Mouse (Mus musculus): ENCODE measurements around the gene Rnf212. TPM values are rescaled to one million over a fixed set of nuclear protein-coding genes. Genes with fewer than 3 reads are reported as not detected.
A peak's percentile ranks its signal among the peaks of the same experiment; 100 is the strongest.
"Not testable (repeated sequence)": the region's sequence is repeated elsewhere in the genome, so short reads cannot be mapped to it uniquely, and the experiment has no call there.

The Rnf212 gene
- polyA plus RNA-seq, 1 experiment from 2014 or later = not detected

GRCm38 (mm10) chr5:108760002-108760401, 14.8 kb downstream of the Rnf212 start:
- Histone ChIP-seq H3K9ac (replicated peaks; ENCODE audit: low read depth) (no peak overlapping the region), H3K4me1 (ENCODE audit: insufficient read depth, low read depth, low read length) (no peaks in the 10 kb centered on the region), H3K36me3 (ENCODE audit: insufficient read depth, low read length) (no peaks in the 10 kb centered on the region), H3K4me2 (replicated peaks; ENCODE audit: low read depth, low read length) (no peak overlapping the region), H3K27me3 (replicated peaks; ENCODE audit: insufficient read depth, low read length) (no peaks in the 10 kb centered on the region), H3K4me3 (ENCODE audit: low read depth, low read length) (no peak overlapping the region), H3K9me3 (ENCODE audit: low read length) (no peaks in the 10 kb centered on the region), H3K27ac (ENCODE audit: low read length) (no peak overlapping the region)
- TF ChIP-seq EP300 (IDR thresholded peaks at IDR 0.05) (no peak), CTCF (IDR thresholded peaks at IDR 0.05) (no peak)
- 74% methylated on average over 2 of the region's 2 CpGs for WGBS
- no peak for DNase-seq (ENCODE audit: low spot score)
- no peak for ATAC-seq

- Histone ChIP-seq H3K27me3 (replicated peaks; ENCODE audit: insufficient read depth, low read length) (no peaks in the 10 kb centered on the region), H3K36me3 (ENCODE audit: insufficient read depth, low read length) (no peaks in the 10 kb centered on the region), H3K9me3 (ENCODE audit: low read length) (no peaks in the 10 kb centered on the region), H3K9ac (replicated peaks; ENCODE audit: low read depth) (no peak overlapping the region), H3K4me1 (ENCODE audit: insufficient read depth, low read depth, low read length) (no peaks in the 10 kb centered on the region), H3K27ac (ENCODE audit: low read length) (no peak overlapping the region), H3K4me3 (ENCODE audit: low read depth, low read length) (no peak overlapping the region), H3K4me2 (replicated peaks; ENCODE audit: low read depth, low read length) (no peak overlapping the region)
- 36% methylated on average over 3 of the region's 3 CpGs for whole genome bisulfite sequencing
- TF ChIP-seq EP300 (IDR thresholded peaks at IDR 0.05) (no peak), CTCF (IDR thresholded peaks at IDR 0.05) (peak; percentile 49)
- DNase-seq (ENCODE audit: low spot score) (peak; percentile 16), ATAC-seq (no peak)
Observed at GRCm38 (mm10) chr5:108758396-108758795, 16.4 kb downstream of the Rnf212 start.

- not testable (repeated sequence) for H3K4me2 ChIP-seq (replicated peaks; ENCODE audit: low read depth, low read length); ATAC-seq; DNase-seq (ENCODE audit: low spot score); H3K27ac ChIP-seq (ENCODE audit: low read length); H3K9ac ChIP-seq (replicated peaks; ENCODE audit: low read depth); H3K9me3 ChIP-seq (ENCODE audit: low read length); H3K4me1 ChIP-seq (ENCODE audit: insufficient read depth, low read depth, low read length); H3K36me3 ChIP-seq (ENCODE audit: insufficient read depth, low read length); H3K27me3 ChIP-seq (replicated peaks; ENCODE audit: insufficient read depth, low read length); H3K4me3 ChIP-seq (ENCODE audit: low read depth, low read length)
- 78% methylated on average over 4 of the region's 4 CpGs for WGBS
Observed at GRCm38 (mm10) chr5:108751258-108751657, 23.5 kb downstream of the Rnf212 start.

GRCm38 (mm10) chr5:108750328-108751210, 24.2 kb downstream of the Rnf212 start:
- TF ChIP-seq EP300 (IDR thresholded peaks at IDR 0.05) = no peak
- no peak for TF ChIP-seq CTCF (IDR thresholded peaks at IDR 0.05)
- no peaks in the 10 kb centered on the region for H3K4me1 ChIP-seq (ENCODE audit: insufficient read depth, low read depth, low read length)
- no peak for ATAC-seq
- no peaks in the 10 kb centered on the region for H3K27me3 ChIP-seq (replicated peaks; ENCODE audit: insufficient read depth, low read length)
- H3K36me3 ChIP-seq (ENCODE audit: insufficient read depth, low read length) = no peaks in the 10 kb centered on the region
- no peak overlapping the region for H3K27ac ChIP-seq (ENCODE audit: low read length)
- no peak overlapping the region for H3K4me3 ChIP-seq (ENCODE audit: low read depth, low read length)
- H3K9ac ChIP-seq (replicated peaks; ENCODE audit: low read depth) = no peak overlapping the region
- no peak overlapping the region for H3K4me2 ChIP-seq (replicated peaks; ENCODE audit: low read depth, low read length)
- no peaks in the 10 kb centered on the region for H3K9me3 ChIP-seq (ENCODE audit: low read length)
- 76% methylated on average over 5 of the region's 5 CpGs for WGBS
- no peak for DNase-seq (ENCODE audit: low spot score)

- ATAC-seq (no peak), DNase-seq (ENCODE audit: low spot score) (no peak)
- Histone ChIP-seq H3K4me3 (ENCODE audit: low read depth, low read length) (no peak overlapping the region), H3K27ac (ENCODE audit: low read length) (no peak overlapping the region), H3K27me3 (replicated peaks; ENCODE audit: insufficient read depth, low read length) (no peaks in the 10 kb centered on the region), H3K9ac (replicated peaks; ENCODE audit: low read depth) (no peak overlapping the region), H3K4me2 (replicated peaks; ENCODE audit: low read depth, low read length) (no peak overlapping the region), H3K4me1 (ENCODE audit: insufficient read depth, low read depth, low read length) (no peaks in the 10 kb centered on the region), H3K9me3 (ENCODE audit: low read length) (no peaks in the 10 kb centered on the region), H3K36me3 (ENCODE audit: insufficient read depth, low read length) (no peaks in the 10 kb centered on the region)
- no peak for TF ChIP-seq CTCF (IDR thresholded peaks at IDR 0.05)
- no peak for TF ChIP-seq EP300 (IDR thresholded peaks at IDR 0.05)
- WGBS = 73% methylated on average over 3 of the region's 3 CpGs
Observed at GRCm38 (mm10) chr5:108744629-108745028, 30.2 kb downstream of the Rnf212 start.

- H3K9ac ChIP-seq (replicated peaks; ENCODE audit: low read depth) = no peak overlapping the region
- H3K9me3 ChIP-seq (ENCODE audit: low read length) = no peaks in the 10 kb centered on the region
- TF ChIP-seq EP300 (IDR thresholded peaks at IDR 0.05) (no peak), CTCF (IDR thresholded peaks at IDR 0.05) (peak; percentile 31)
- H3K27me3 ChIP-seq (replicated peaks; ENCODE audit: insufficient read depth, low read length) = no peaks in the 10 kb centered on the region
- no peak overlapping the region for H3K4me3 ChIP-seq (ENCODE audit: low read depth, low read length)
- H3K36me3 ChIP-seq (ENCODE audit: insufficient read depth, low read length) = no peaks in the 10 kb centered on the region
- 65% methylated on average over 2 of the region's 2 CpGs for WGBS
- ATAC-seq = no peak
- no peak overlapping the region for H3K27ac ChIP-seq (ENCODE audit: low read length)
- no peak overlapping the region for H3K4me2 ChIP-seq (replicated peaks; ENCODE audit: low read depth, low read length)
- H3K4me1 ChIP-seq (ENCODE audit: insufficient read depth, low read depth, low read length) = no peaks in the 10 kb centered on the region
- no peak for DNase-seq (ENCODE audit: low spot score)
Observed at GRCm38 (mm10) chr5:108743856-108744255, 30.9 kb downstream of the Rnf212 start.
